Mouse (Mus musculus) cerebellum, adult 2 months (tissue): ENCODE results near the gene Traip.

Experiments
- CTCF ChIP-seq: fragments of 200-500 bp; IDR thresholded peaks from 2 replicates; pipeline ENCODE4 v1.5.1; 2011; ENCODE audit warnings: low read depth, mild to moderate bottlenecking, control low read depth, low read length, moderate library complexity, borderline replicate concordance; ENCODE audit not compliant: insufficient read depth
- POLR2A ChIP-seq: fragments of 200-500 bp; IDR thresholded peaks from 2 replicates; pipeline ENCODE4 v1.6.1; 2011; ENCODE audit warnings: low read length, control low read depth, borderline replicate concordance; ENCODE audit not compliant: insufficient read depth

GRCm38 (mm10) chr9:107926920-107927420 is 23.0 kb upstream of the Traip start:
- TF ChIP-seq CTCF (no peak), POLR2A (no peak)
